In the genomic region with DNA sequence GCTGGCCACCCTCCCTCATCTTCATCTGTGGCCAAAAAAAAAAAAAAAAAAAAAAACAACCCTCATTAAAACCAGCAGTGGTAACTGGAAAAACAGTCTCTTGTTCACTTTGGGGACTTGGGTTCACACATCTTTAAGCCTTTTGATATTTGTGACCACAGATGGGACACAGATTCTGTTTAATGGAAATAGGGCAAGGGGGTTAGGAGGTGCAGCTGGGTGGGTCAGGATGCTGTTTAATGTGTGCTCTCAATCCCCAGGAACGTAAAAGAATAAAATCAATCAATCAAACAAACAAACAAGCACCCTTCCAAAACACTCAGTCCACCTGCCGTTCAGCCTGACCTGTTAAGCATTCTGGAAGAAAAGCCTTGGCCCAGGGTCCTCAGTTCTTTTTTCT, we compare ENCODE assay signal across 10 mouse cellular contexts. TPM values are rescaled to one million over a fixed set of nuclear protein-coding genes. Genes with fewer than 3 reads are reported as not detected.
DNase-seq lines count a peak whose midpoint lies in the region; ATAC-seq and TF ChIP-seq lines count a peak whose summit lies in the region.
"Had no signal": no experiment of that assay in that cellular context is flagged by ENCODE, and none has a peak within 500 bp of the region (broad histone marks: within the 10 kb centered on the region; RNA-seq: fewer than 3 reads in every experiment).

No protein-coding gene starts in this region.

- H3K27me3 ChIP-seq in hindbrain, embryonic 10.5 days (ENCODE audit: insufficient read depth, poor library complexity, severe bottlenecking), result no peaks in the 10 kb centered on the region
- H3K27me3 ChIP-seq in hindbrain, postnatal 0 days (ENCODE audit: insufficient read depth, low read length), result no peaks in the 10 kb centered on the region
- H3K27me3 ChIP-seq in forebrain, embryonic 13.5 days, result no peaks in the 10 kb centered on the region
- no peaks in the 10 kb centered on the region for H3K27me3 ChIP-seq in liver, embryonic 11.5 days (replicated peaks; ENCODE audit: control insufficient read depth, insufficient read depth, low read length)

- DNase-seq in hindbrain, embryonic 10.5 days (ENCODE audit: low spot score), result no peak
- no peak for DNase-seq in hindbrain, postnatal 0 days (ENCODE audit: low spot score)
- DNase-seq in Muller cell, postnatal 12 days (ENCODE audit: inconsistent ontology term), result peak; percentile 57
- no peak for DNase-seq in liver, embryonic 11.5 days (ENCODE audit: low spot score)
- no peak for DNase-seq in retina, postnatal 1 day
- no peak for DNase-seq in layer of hippocampus, adult 11-12 months (ENCODE audit: low spot score)
- no peak for DNase-seq in right cerebral cortex, postnatal 25 days
- DNase-seq: cerebellum, adult 9-10 months had no signal

- peak overlapping the region; percentile 90 for H3K27ac ChIP-seq in hindbrain, embryonic 10.5 days
- no peak overlapping the region for H3K27ac ChIP-seq in hindbrain, postnatal 0 days
- peak overlapping the region; percentile 89 for H3K27ac ChIP-seq in forebrain, embryonic 13.5 days
- peak overlapping the region; percentile 86; the same call in 1 of the 2 replicates for H3K27ac ChIP-seq in liver, embryonic 11.5 days (ENCODE audit: low read depth, low read length)

- no peak overlapping the region for H3K4me2 ChIP-seq in hindbrain, postnatal 0 days (ENCODE audit: low read depth, low read length)
- 0 out of 2 replicates have a peak overlapping the region, but pooled peaks have one; percentile 17 for H3K4me2 ChIP-seq in forebrain, embryonic 13.5 days
- peak overlapping the region; percentile 3; the same call in 1 of the 2 replicates for H3K4me2 ChIP-seq in liver, embryonic 11.5 days

- peaks cover 97% of the 10 kb centered on the region for H3K4me1 ChIP-seq in hindbrain, embryonic 10.5 days (replicated peaks)
- H3K4me1 ChIP-seq in hindbrain, postnatal 0 days (ENCODE audit: insufficient read depth, low read length), result 0 out of 2 replicates have a peak, but pooled peaks cover 8% of the 10 kb centered on the region
- peaks cover 51% of the 10 kb centered on the region for H3K4me1 ChIP-seq in forebrain, embryonic 13.5 days
- peaks cover 38% of the 10 kb centered on the region for H3K4me1 ChIP-seq in liver, embryonic 11.5 days (replicated peaks; ENCODE audit: control insufficient read depth, insufficient read depth, low read length)

- ATAC-seq in hindbrain, postnatal 0 days, result no peak
- no peak for ATAC-seq in forebrain, embryonic 13.5 days
- ATAC-seq in liver, embryonic 11.5 days (replicated peaks; ENCODE audit: low FRiP score), result no peak

- H3K9ac ChIP-seq in hindbrain, postnatal 0 days (replicated peaks; ENCODE audit: low read length), result no peak overlapping the region
- H3K9ac ChIP-seq in forebrain, embryonic 13.5 days, result peak overlapping the region; percentile 51; the same call in 1 of the 2 replicates
- H3K9ac ChIP-seq in liver, embryonic 11.5 days (ENCODE audit: low read depth, low read length), result no peak overlapping the region

- no peak for TF ChIP-seq CTCF in hindbrain, postnatal 0 days (IDR thresholded peaks at IDR 0.05; ENCODE audit: low read depth)

- no peaks in the 10 kb centered on the region for H3K9me3 ChIP-seq in hindbrain, embryonic 10.5 days
- H3K9me3 ChIP-seq in hindbrain, postnatal 0 days (ENCODE audit: low read length), result no peaks in the 10 kb centered on the region
- H3K9me3 ChIP-seq in forebrain, embryonic 13.5 days (replicated peaks), result no peaks in the 10 kb centered on the region
- H3K9me3 ChIP-seq in liver, embryonic 11.5 days (ENCODE audit: control insufficient read depth, low read length), result no peaks in the 10 kb centered on the region

- H3K36me3 ChIP-seq in hindbrain, embryonic 10.5 days, result peaks cover 43% of the 10 kb centered on the region
- H3K36me3 ChIP-seq in hindbrain, postnatal 0 days (ENCODE audit: insufficient read depth, low read length), result peaks cover 4% of the 10 kb centered on the region; the same call in 1 of the 2 replicates
- H3K36me3 ChIP-seq in forebrain, embryonic 13.5 days (ENCODE audit: poor library complexity, severe bottlenecking), result peaks cover 47% of the 10 kb centered on the region
- H3K36me3 ChIP-seq in liver, embryonic 11.5 days (ENCODE audit: control insufficient read depth, insufficient read depth, low read length), result no peaks in the 10 kb centered on the region

- 4% methylated on average over 2 of the region's 2 CpGs for WGBS in hindbrain, embryonic 10.5 days
- 15% methylated on average over 2 of the region's 2 CpGs for WGBS in hindbrain, postnatal 0 days
- 0% methylated on average over 2 of the region's 2 CpGs for WGBS in forebrain, embryonic 13.5 days
- 52% methylated on average over 2 of the region's 2 CpGs for WGBS in liver, embryonic 11.5 days

- peak overlapping the region; percentile 33 for H3K4me3 ChIP-seq in hindbrain, embryonic 10.5 days
- no peak overlapping the region for H3K4me3 ChIP-seq in hindbrain, postnatal 0 days (ENCODE audit: low read length)
- H3K4me3 ChIP-seq in forebrain, embryonic 13.5 days, result no peak overlapping the region
- no peak overlapping the region for H3K4me3 ChIP-seq in liver, embryonic 11.5 days (ENCODE audit: low read depth, low read length)

RNA-seq across cellular contexts. Expression of a gene that starts 17.3 kb away (rescaled TPM):
- polyA plus RNA-seq in hindbrain, embryonic 10.5 days (2016; fragmentation: Nextera tagmentation; extraction: Ambion mirVana), result 42.3 and 44.4 TPM in 2 replicates
- total RNA-seq in hindbrain, postnatal 0 days (2014; rRNA removed), result 6.2 and 7.7 TPM in 2 replicates
- 7.4 and 7.9 TPM in 2 replicates for polyA plus RNA-seq in hindbrain, postnatal 0 days (2015; fragmentation: Nextera tagmentation; extraction: Ambion mirVana)
- 28.8 and 36.5 TPM in 2 replicates for polyA plus RNA-seq in forebrain, embryonic 13.5 days (2015; fragmentation: Nextera tagmentation; extraction: Ambion mirVana)
- 1.2 and 2.0 TPM in 2 replicates for polyA plus RNA-seq in liver, embryonic 11.5 days (2014; fragmentation: Nextera tagmentation; extraction: Ambion mirVana)

RNA-seq across cellular contexts. Expression of a gene that starts 34.8 kb away (rescaled TPM):
- polyA plus RNA-seq in hindbrain, embryonic 10.5 days (2016; fragmentation: Nextera tagmentation; extraction: Ambion mirVana), result 1.0 and 3.5 TPM in 2 replicates
- total RNA-seq in hindbrain, postnatal 0 days (2014; rRNA removed), result 23.0 and 26.0 TPM in 2 replicates
- polyA plus RNA-seq in hindbrain, postnatal 0 days (2015; fragmentation: Nextera tagmentation; extraction: Ambion mirVana), result 11.2 and 11.7 TPM in 2 replicates
- polyA plus RNA-seq in forebrain, embryonic 13.5 days (2015; fragmentation: Nextera tagmentation; extraction: Ambion mirVana), result 1.2 and 1.6 TPM in 2 replicates
- polyA plus RNA-seq in liver, embryonic 11.5 days (2014; fragmentation: Nextera tagmentation; extraction: Ambion mirVana), result 0.05 TPM in 1 of 2 replicates, not detected in the other
- total RNA-seq: CH12.LX had no signal

RNA-seq across cellular contexts. Expression of a gene that starts 57.9 kb away (rescaled TPM):
- polyA plus RNA-seq in hindbrain, embryonic 10.5 days (2016; fragmentation: Nextera tagmentation; extraction: Ambion mirVana), result 15.1 and 18.7 TPM in 2 replicates
- 138 and 151 TPM in 2 replicates for total RNA-seq in hindbrain, postnatal 0 days (2014; rRNA removed)
- polyA plus RNA-seq in hindbrain, postnatal 0 days (2015; fragmentation: Nextera tagmentation; extraction: Ambion mirVana), result 33.5 and 34.0 TPM in 2 replicates
- 16.7 and 19.7 TPM in 2 replicates for polyA plus RNA-seq in forebrain, embryonic 13.5 days (2015; fragmentation: Nextera tagmentation; extraction: Ambion mirVana)
- 24.6 and 28.1 TPM in 2 replicates for polyA plus RNA-seq in liver, embryonic 11.5 days (2014; fragmentation: Nextera tagmentation; extraction: Ambion mirVana)
